Mouse (Mus musculus): ENCODE data around the gene Dph1. TPM values are rescaled to one million over a fixed set of nuclear protein-coding genes. Genes with fewer than 3 reads are reported as not detected.
A peak's percentile ranks its signal among the peaks of the same experiment; 100 is the strongest.

Dph1 gene
- total and polyA plus RNA-seq, 3 experiments, result 8.5 to 21.7 (median 11.6) TPM

DNA sequence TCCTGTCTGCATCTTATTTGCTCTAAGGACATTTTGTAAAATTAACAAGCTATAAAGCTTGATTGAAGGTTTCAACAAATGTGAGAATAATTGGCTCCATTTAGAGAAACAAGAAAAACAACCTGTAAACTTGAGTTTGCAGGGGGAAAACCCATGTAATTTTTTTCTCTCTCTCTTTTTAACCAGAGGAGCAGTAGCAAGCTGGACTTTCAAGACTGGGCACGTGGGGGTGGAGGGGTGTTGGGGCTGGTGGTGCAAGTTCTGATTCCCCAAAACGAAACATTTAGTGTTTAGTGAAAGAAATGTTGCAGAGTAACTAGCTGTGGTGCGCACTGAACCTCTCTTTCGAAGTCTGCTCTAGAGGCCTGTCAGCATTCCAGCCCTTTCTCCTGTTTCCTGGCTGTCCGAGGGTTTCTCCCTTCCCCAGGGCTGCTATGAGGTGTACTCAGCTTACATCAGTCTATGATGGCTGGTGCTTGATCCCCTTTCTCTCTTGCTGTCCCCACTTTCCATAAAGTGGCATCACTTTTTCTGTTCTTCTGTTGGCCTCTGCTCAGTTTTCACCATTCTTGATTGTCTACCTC is 56.5 kb downstream of the Dph1 start:
- 46% methylated on average over 5 of the region's 5 CpGs for WGBS
- Histone ChIP-seq H3K27me3 (ENCODE audit: control insufficient read depth, insufficient read depth, low read length) (no peaks in the 10 kb centered on the region), H3K9ac (ENCODE audit: low read depth, low read length) (no peak overlapping the region), H3K27ac (peak overlapping the region; percentile 79), H3K4me3 (no peak overlapping the region), H3K36me3 (ENCODE audit: control insufficient read depth, insufficient read depth, low read length) (peaks cover 19% of the 10 kb centered on the region), H3K79me2 (replicated peaks; ENCODE audit: control insufficient read depth, insufficient read depth, low read length) (no peaks in the 10 kb centered on the region), H3K4me1 (ENCODE audit: control insufficient read depth, insufficient read depth, low read length) (peaks cover 45% of the 10 kb centered on the region)
- intact Hi-C loops (cut with DNase I), result no loop called here
- TF ChIP-seq POLR2A (IDR thresholded peaks at IDR 0.05; ENCODE audit: insufficient read depth, low read depth, low read length), result no peak
- TF ChIP-seq CTCF (IDR thresholded peaks at IDR 0.05), result no peak
- TF ChIP-seq EP300 (IDR thresholded peaks at IDR 0.05; ENCODE audit: insufficient read depth, low read depth, low read length), result no peak
- DNase-seq, result no peak

DNA sequence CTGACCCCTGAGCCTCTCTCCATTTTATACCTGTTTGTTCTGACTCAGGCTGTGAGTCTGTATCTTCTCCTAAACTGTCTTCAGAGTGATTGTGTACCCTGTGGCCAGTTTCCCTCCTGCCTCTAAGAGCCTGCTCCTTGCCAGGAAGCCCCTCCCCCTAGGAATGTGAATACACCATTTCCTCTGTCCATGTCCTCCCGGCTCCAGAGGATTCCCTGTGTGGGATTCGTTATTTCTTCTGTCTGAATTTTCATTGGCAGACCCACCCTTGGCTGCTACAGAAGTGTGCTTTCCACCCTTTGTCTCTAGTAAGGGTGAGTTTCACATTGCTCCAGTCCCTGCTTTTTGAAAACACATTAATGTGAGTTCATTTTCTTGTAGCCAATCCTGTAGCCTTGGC is 57.1 kb downstream of the Dph1 start:
- TF ChIP-seq CTCF (IDR thresholded peaks at IDR 0.05) (no peak), POLR2A (IDR thresholded peaks at IDR 0.05; ENCODE audit: insufficient read depth, low read depth, low read length) (peak; percentile 53; the same call in 1 of the 2 replicates), EP300 (IDR thresholded peaks at IDR 0.05; ENCODE audit: insufficient read depth, low read depth, low read length) (peak; percentile 65; the same call in 1 of the 2 replicates)
- H3K36me3 ChIP-seq (ENCODE audit: control insufficient read depth, insufficient read depth, low read length), result peaks cover 18% of the 10 kb centered on the region
- H3K79me2 ChIP-seq (replicated peaks; ENCODE audit: control insufficient read depth, insufficient read depth, low read length), result no peaks in the 10 kb centered on the region
- peak overlapping the region; percentile 79 for H3K27ac ChIP-seq
- 0 out of 2 replicates have a peak overlapping the region, but pooled peaks have one; percentile 22 for H3K9ac ChIP-seq (ENCODE audit: low read depth, low read length)
- WGBS, result 31% methylated on average over 2 of the region's 2 CpGs
- no peaks in the 10 kb centered on the region for H3K27me3 ChIP-seq (ENCODE audit: control insufficient read depth, insufficient read depth, low read length)
- peak; percentile 43 to 71 for DNase-seq
- peaks cover 40% of the 10 kb centered on the region for H3K4me1 ChIP-seq (ENCODE audit: control insufficient read depth, insufficient read depth, low read length)
- H3K4me3 ChIP-seq, result no peak overlapping the region
- intact Hi-C loops (cut with DNase I), result no loop called here

DNA sequence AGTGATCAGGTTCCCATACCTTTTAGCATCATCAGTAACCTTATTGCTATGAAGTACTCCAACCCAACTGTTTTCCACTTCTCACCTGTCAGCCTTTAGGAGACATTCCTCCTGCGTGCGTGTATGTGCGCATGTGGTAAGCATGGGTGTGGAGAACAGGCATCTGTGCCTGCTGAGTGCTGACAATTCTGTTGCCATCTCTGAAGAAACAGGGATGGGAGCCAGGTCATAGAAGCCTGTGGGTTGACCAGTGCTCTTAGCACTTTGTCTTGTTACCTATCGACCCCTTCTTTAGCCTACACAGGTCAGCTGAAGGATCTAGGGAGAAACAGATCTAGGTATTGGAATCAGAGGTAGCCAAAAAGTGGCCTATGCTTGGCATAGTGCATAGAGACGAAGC is 57.6 kb downstream of the Dph1 start:
- intact Hi-C loops (cut with DNase I), result no loop called here
- WGBS, result 76% methylated on average over 5 of the region's 5 CpGs
- H3K4me1 ChIP-seq (ENCODE audit: control insufficient read depth, insufficient read depth, low read length), result peaks cover 35% of the 10 kb centered on the region
- no peaks in the 10 kb centered on the region for H3K79me2 ChIP-seq (replicated peaks; ENCODE audit: control insufficient read depth, insufficient read depth, low read length)
- no peaks in the 10 kb centered on the region for H3K27me3 ChIP-seq (ENCODE audit: control insufficient read depth, insufficient read depth, low read length)
- H3K36me3 ChIP-seq (ENCODE audit: control insufficient read depth, insufficient read depth, low read length), result peaks cover 13% of the 10 kb centered on the region
- no peak overlapping the region for H3K4me3 ChIP-seq
- no peak for TF ChIP-seq EP300 (IDR thresholded peaks at IDR 0.05; ENCODE audit: insufficient read depth, low read depth, low read length)
- TF ChIP-seq CTCF (IDR thresholded peaks at IDR 0.05), result no peak
- no peak for TF ChIP-seq POLR2A (IDR thresholded peaks at IDR 0.05; ENCODE audit: insufficient read depth, low read depth, low read length)
- no peak for DNase-seq
- H3K9ac ChIP-seq (ENCODE audit: low read depth, low read length), result 0 out of 2 replicates have a peak overlapping the region, but pooled peaks have one; percentile 22
- H3K27ac ChIP-seq, result peak overlapping the region; percentile 79

DNA sequence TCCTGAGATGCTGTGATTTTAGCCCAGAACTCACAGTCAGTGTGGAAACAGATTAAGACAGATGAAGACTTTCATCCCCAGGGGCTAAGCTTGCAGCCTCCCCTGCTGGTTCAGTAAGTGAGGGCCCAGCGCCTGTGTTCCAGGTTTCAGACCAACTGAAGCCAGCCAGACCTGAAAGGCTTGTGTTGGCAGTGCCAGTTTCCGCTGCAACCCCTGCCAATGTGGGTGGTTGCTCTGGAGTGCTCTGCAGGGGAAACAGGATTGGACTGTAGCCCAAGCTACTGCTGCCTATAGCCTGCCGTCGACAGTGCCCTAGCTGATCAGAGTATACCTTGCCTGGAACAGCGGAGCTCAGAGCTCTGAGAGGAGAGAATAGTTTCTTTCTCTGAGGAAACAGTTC is 58.8 kb downstream of the Dph1 start:
- H3K4me1 ChIP-seq (ENCODE audit: control insufficient read depth, insufficient read depth, low read length), result peaks cover 27% of the 10 kb centered on the region
- no peaks in the 10 kb centered on the region for H3K27me3 ChIP-seq (ENCODE audit: control insufficient read depth, insufficient read depth, low read length)
- peak; percentile 77 for TF ChIP-seq CTCF (IDR thresholded peaks at IDR 0.05)
- TF ChIP-seq POLR2A (IDR thresholded peaks at IDR 0.05; ENCODE audit: insufficient read depth, low read depth, low read length), result no peak
- peak; percentile 58; the same call in 1 of the 2 replicates for TF ChIP-seq EP300 (IDR thresholded peaks at IDR 0.05; ENCODE audit: insufficient read depth, low read depth, low read length)
- no peaks in the 10 kb centered on the region for H3K79me2 ChIP-seq (replicated peaks; ENCODE audit: control insufficient read depth, insufficient read depth, low read length)
- peak; percentile 70 to 81 for DNase-seq
- peak overlapping the region; percentile 79 for H3K27ac ChIP-seq
- peak overlapping the region; percentile 38; the same call in 1 of the 2 replicates for H3K9ac ChIP-seq (ENCODE audit: low read depth, low read length)
- intact Hi-C loops (cut with DNase I), result no loop called here
- 31% methylated on average over 5 of the region's 5 CpGs for WGBS
- H3K4me3 ChIP-seq, result no peak overlapping the region
- H3K36me3 ChIP-seq (ENCODE audit: control insufficient read depth, insufficient read depth, low read length), result peaks cover 10% of the 10 kb centered on the region

DNA sequence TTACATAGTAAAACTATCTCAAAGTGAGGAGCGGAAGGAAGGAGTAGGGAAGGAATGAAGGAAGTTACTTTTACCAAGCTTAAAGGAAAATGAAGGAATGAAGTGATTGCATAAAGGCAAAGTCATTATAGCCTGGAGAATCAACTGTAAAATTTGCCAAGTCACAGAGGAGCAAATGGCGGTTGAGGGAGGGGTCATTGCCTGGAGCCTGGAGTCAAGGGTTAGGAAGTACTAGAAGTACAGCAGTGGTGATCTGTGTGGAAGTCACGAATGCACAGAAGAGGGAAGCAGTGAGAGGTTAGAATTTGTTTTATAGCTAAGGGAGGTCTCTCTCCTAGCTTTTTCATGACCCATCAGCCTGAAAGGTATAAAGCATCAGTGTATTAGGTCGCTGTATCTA is 59.7 kb downstream of the Dph1 start:
- intact Hi-C loops (cut with DNase I), result no loop called here
- Histone ChIP-seq H3K27ac (peak overlapping the region; percentile 79; the same call in 1 of the 2 replicates), H3K4me3 (no peak overlapping the region), H3K27me3 (ENCODE audit: control insufficient read depth, insufficient read depth, low read length) (no peaks in the 10 kb centered on the region), H3K4me1 (ENCODE audit: control insufficient read depth, insufficient read depth, low read length) (peaks cover 19% of the 10 kb centered on the region), H3K79me2 (replicated peaks; ENCODE audit: control insufficient read depth, insufficient read depth, low read length) (no peaks in the 10 kb centered on the region), H3K36me3 (ENCODE audit: control insufficient read depth, insufficient read depth, low read length) (peaks cover 5% of the 10 kb centered on the region), H3K9ac (ENCODE audit: low read depth, low read length) (no peak overlapping the region)
- WGBS, result 79% methylated on average over 4 of the region's 4 CpGs
- DNase-seq, result no peak
- no peak for TF ChIP-seq CTCF (IDR thresholded peaks at IDR 0.05)
- no peak for TF ChIP-seq POLR2A (IDR thresholded peaks at IDR 0.05; ENCODE audit: insufficient read depth, low read depth, low read length)
- TF ChIP-seq EP300 (IDR thresholded peaks at IDR 0.05; ENCODE audit: insufficient read depth, low read depth, low read length), result no peak

DNA sequence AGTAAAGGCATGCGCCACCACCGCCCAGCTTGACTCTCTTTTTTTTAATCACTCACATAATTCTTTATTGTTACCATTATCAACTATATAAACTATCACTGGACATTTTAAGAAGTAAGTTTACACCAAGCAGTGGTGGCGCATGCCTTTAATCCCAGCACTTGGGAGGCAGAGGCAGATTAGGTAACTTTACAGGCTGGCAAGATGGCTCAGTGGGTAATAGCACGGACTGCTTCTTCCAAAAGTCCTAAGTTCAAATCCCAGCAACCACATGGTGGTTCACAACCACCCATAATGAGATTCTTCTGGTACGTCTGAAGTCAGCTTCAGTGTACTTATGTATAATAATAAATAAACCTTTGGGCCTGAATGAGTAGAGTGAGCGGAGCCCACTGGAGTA is 61.6 kb downstream of the Dph1 start:
- peaks cover under 1% of the 10 kb centered on the region for H3K36me3 ChIP-seq (ENCODE audit: control insufficient read depth, insufficient read depth, low read length)
- 98% methylated on average over 6 of the region's 6 CpGs for WGBS
- TF ChIP-seq POLR2A (IDR thresholded peaks at IDR 0.05; ENCODE audit: insufficient read depth, low read depth, low read length), result no peak
- no peak for TF ChIP-seq CTCF (IDR thresholded peaks at IDR 0.05)
- TF ChIP-seq EP300 (IDR thresholded peaks at IDR 0.05; ENCODE audit: insufficient read depth, low read depth, low read length), result no peak
- no peak overlapping the region for H3K4me3 ChIP-seq
- intact Hi-C loops (cut with DNase I), result no loop called here
- H3K27me3 ChIP-seq (ENCODE audit: control insufficient read depth, insufficient read depth, low read length), result no peaks in the 10 kb centered on the region
- no peak for DNase-seq
- H3K27ac ChIP-seq, result no peak overlapping the region
- peaks cover 10% of the 10 kb centered on the region for H3K4me1 ChIP-seq (ENCODE audit: control insufficient read depth, insufficient read depth, low read length)
- H3K79me2 ChIP-seq (replicated peaks; ENCODE audit: control insufficient read depth, insufficient read depth, low read length), result no peaks in the 10 kb centered on the region
- no peak overlapping the region for H3K9ac ChIP-seq (ENCODE audit: low read depth, low read length)

Small RNA genes within 50 kb of the gene (microRNA-seq; reads per million reads assigned to microRNA genes)
- 662 to 781 reads per million in 2 experiments for gene Mir132
- gene Mir212, result 17.4 to 26.3 reads per million in 2 experiments

Other genes with a start within 250 kb of the Dph1 start
- 10 to 100 TPM; 12.6 to 13.6 TPM for gene Hic1, start 21.7 kb downstream of the Dph1 start, total RNA-seq (2021)
- gene Hic1, start 21.7 kb downstream of the Dph1 start, polyA plus RNA-seq (2012; rRNA removed), result 15.5 and 19.6 TPM in 2 replicates
- gene Ovca2, start 12.4 kb downstream of the Dph1 start, total RNA-seq (2021), result 1 to 10 TPM; 5.7 to 6.1 TPM
- gene Ovca2, start 12.4 kb downstream of the Dph1 start, polyA plus RNA-seq (2012; rRNA removed), result 11.1 and 16.7 TPM in 2 replicates
- gene Rtn4rl1, start 2.5 kb upstream of the Dph1 start, total RNA-seq (2021), result 1 to 10 TPM; 8.4 to 9.4 TPM
- gene Rtn4rl1, start 2.5 kb upstream of the Dph1 start, polyA plus RNA-seq (2012; rRNA removed), result 7.5 and 10.4 TPM in 2 replicates
- 10 to 100 TPM; 54.8 to 60.7 TPM for gene Rpa1, start 157.1 kb upstream of the Dph1 start, total RNA-seq (2021)
- 16.8 and 24.8 TPM in 2 replicates for gene Rpa1, start 157.1 kb upstream of the Dph1 start, polyA plus RNA-seq (2012; rRNA removed)
- 1 to 10 TPM; 5.7 to 6.4 TPM for gene Smyd4, start 157.2 kb upstream of the Dph1 start, total RNA-seq (2021)
- 3.2 and 3.9 TPM in 2 replicates for gene Smyd4, start 157.2 kb upstream of the Dph1 start, polyA plus RNA-seq (2012; rRNA removed)
- gene Serpinf1, start 231.5 kb upstream of the Dph1 start, total RNA-seq (2021), result 10 to 100 TPM; 17.4 to 28.5 TPM
- gene Serpinf1, start 231.5 kb upstream of the Dph1 start, polyA plus RNA-seq (2012; rRNA removed), result 84.5 and 96.1 TPM in 2 replicates
- not detected for gene Serpinf2, start 248.3 kb upstream of the Dph1 start, total RNA-seq (2021)
- 0.18 and 0.61 TPM in 2 replicates for gene Serpinf2, start 248.3 kb upstream of the Dph1 start, polyA plus RNA-seq (2012; rRNA removed)

All from heart, adult 2 months (tissue).